Mouse (Mus musculus) midbrain, embryonic 15.5 days (tissue): ENCODE results near the gene Dcps. TPM values are rescaled to one million over a fixed set of nuclear protein-coding genes. Genes with fewer than 3 reads are reported as not detected.

Source experiments
- ATAC-seq: fragments of 200-750 bp; cut with Nextera tagmentation; replicated peaks from 2 replicates; pipeline ENCODE4 v1.8.0; 2017; ENCODE audit warnings: moderate TSS enrichment
- H3K27ac ChIP-seq: fragments of 300-500 bp; sonication (generic); 2 replicates; pipeline ENCODE4 v1.5.1; 2015; ENCODE audit warnings: mild to moderate bottlenecking, inconsistent platforms
- H3K27me3 ChIP-seq: fragments of 300-500 bp; sonication (generic); replicated peaks from 2 replicates; pipeline ENCODE4 v1.6.1; 2015; ENCODE audit warnings: inconsistent platforms
- H3K36me3 ChIP-seq: fragments of 300-500 bp; sonication (generic); replicated peaks from 2 replicates; pipeline ENCODE4 v1.6.1; 2015; ENCODE audit warnings: inconsistent platforms
- H3K4me1 ChIP-seq: fragments of 300-500 bp; sonication (generic); 2 replicates; pipeline ENCODE4 v1.6.1; 2015; ENCODE audit warnings: inconsistent platforms
- H3K4me2 ChIP-seq: fragments of 300-500 bp; sonication (generic); 2 replicates; pipeline ENCODE4 v1.6.1; 2015; ENCODE audit warnings: inconsistent platforms, mild to moderate bottlenecking, moderate library complexity
- H3K4me3 ChIP-seq: fragments of 300-500 bp; sonication (generic); 2 replicates; pipeline ENCODE4 v1.5.1; 2015; ENCODE audit warnings: mild to moderate bottlenecking, inconsistent platforms
- H3K9ac ChIP-seq: fragments of 300-500 bp; sonication (generic); 2 replicates; pipeline ENCODE4 v1.6.1; 2015; ENCODE audit warnings: mild to moderate bottlenecking, inconsistent platforms
- H3K9me3 ChIP-seq: fragments of 300-500 bp; sonication (generic); 2 replicates; pipeline ENCODE4 v1.6.1; 2016; ENCODE audit warnings: inconsistent platforms
- WGBS: fragments of 180-500 bp; shearing (Covaris S2); methylation state at CpG from one replicate; pipeline ENCODE4 v1.1.7; 2015; ENCODE audit warnings: mixed read lengths; 5-methylcytosine and 5-hydroxymethylcytosine counted together
- polyA plus RNA-seq: library from polyadenylated mRNA; unstranded; fragments of >200 nt; fragmentation: Nextera tagmentation; extraction: Ambion mirVana; gene quantifications from 2 replicates; pipeline ENCODE4 v1.2.1, GENCODE M21; 2015

Dcps gene
- polyA plus RNA-seq, result 80.3 and 81.2 TPM in 2 replicates

GRCm38 (mm10) chr9:35175251-35176123 is at the start of gene Dcps:
Gene Dcps, minus strand, starts transcription at chr9:35176061.
- Histone ChIP-seq H3K27ac (peak within 1 kb of the TSS; percentile 96), H3K36me3 (no peaks in the 10 kb centered on the region), H3K4me2 (peak within 1 kb of the TSS; percentile 78), H3K27me3 (no peaks in the 10 kb centered on the region), H3K4me1 (peaks cover 18% of the 10 kb centered on the region), H3K4me3 (peak within 1 kb of the TSS; percentile 68), H3K9me3 (no peaks in the 10 kb centered on the region), H3K9ac (peak within 1 kb of the TSS; percentile 59)
- 0% methylated on average over 38 of the region's 38 CpGs for WGBS
- peak; percentile 98 for ATAC-seq

- 92% methylated on average over 3 of the region's 3 CpGs for WGBS
- Histone ChIP-seq H3K4me1 (no peaks in the 10 kb centered on the region), H3K9ac (no peak overlapping the region), H3K27me3 (no peaks in the 10 kb centered on the region), H3K9me3 (no peaks in the 10 kb centered on the region), H3K4me2 (no peak overlapping the region), H3K36me3 (peaks cover 27% of the 10 kb centered on the region), H3K27ac (no peak overlapping the region), H3K4me3 (no peak overlapping the region)
- no peak for ATAC-seq
Observed at GRCm38 (mm10) chr9:35223466-35223865, 47.6 kb upstream of the Dcps start.

GRCm38 (mm10) chr9:35217963-35218362 is 42.1 kb upstream of the Dcps start:
- no peak overlapping the region for H3K27ac ChIP-seq
- no peaks in the 10 kb centered on the region for H3K27me3 ChIP-seq
- WGBS, result 84% methylated on average over 1 of the region's 1 CpGs
- H3K4me2 ChIP-seq, result no peak overlapping the region
- H3K9ac ChIP-seq, result no peak overlapping the region
- no peak for ATAC-seq
- no peak overlapping the region for H3K4me3 ChIP-seq
- H3K36me3 ChIP-seq, result peaks cover 57% of the 10 kb centered on the region
- no peaks in the 10 kb centered on the region for H3K9me3 ChIP-seq
- H3K4me1 ChIP-seq, result no peaks in the 10 kb centered on the region

- 36% methylated on average over 26 of the region's 26 CpGs for WGBS
- Histone ChIP-seq H3K36me3 (peaks cover 40% of the 10 kb centered on the region), H3K27ac (peak overlapping the region; percentile 96; the same call in 1 of the 2 replicates), H3K9ac (peak overlapping the region; percentile 70), H3K4me2 (peak overlapping the region; percentile 77), H3K27me3 (no peaks in the 10 kb centered on the region), H3K9me3 (no peaks in the 10 kb centered on the region), H3K4me1 (peaks cover 19% of the 10 kb centered on the region), H3K4me3 (peak overlapping the region; percentile 79)
- ATAC-seq, result no peak
Observed at GRCm38 (mm10) chr9:35211573-35212511, 36.0 kb upstream of the Dcps start.

- Histone ChIP-seq H3K4me2 (peak within 1 kb of the TSS; percentile 87), H3K36me3 (peaks cover 38% of the 10 kb centered on the region), H3K4me3 (peak within 1 kb of the TSS; percentile 79), H3K9me3 (no peaks in the 10 kb centered on the region), H3K27me3 (no peaks in the 10 kb centered on the region), H3K27ac (peak within 1 kb of the TSS; percentile 96), H3K9ac (peak within 1 kb of the TSS; percentile 82), H3K4me1 (peaks cover 19% of the 10 kb centered on the region)
- peak; percentile 100 for ATAC-seq
- WGBS, result under 1% methylated on average over 72 of the region's 72 CpGs
Observed at GRCm38 (mm10) chr9:35210542-35211474, 34.9 kb upstream of the Dcps start, which contains the start of gene Foxred1. Gene Foxred1, minus strand, starts transcription at chr9:35211055.

- H3K9ac ChIP-seq, result no peak overlapping the region
- H3K36me3 ChIP-seq, result peaks cover 14% of the 10 kb centered on the region
- H3K27me3 ChIP-seq, result no peaks in the 10 kb centered on the region
- no peaks in the 10 kb centered on the region for H3K9me3 ChIP-seq
- ATAC-seq, result no peak
- no peak overlapping the region for H3K4me2 ChIP-seq
- 98% methylated on average over 2 of the region's 2 CpGs for WGBS
- H3K4me3 ChIP-seq, result no peak overlapping the region
- no peak overlapping the region for H3K27ac ChIP-seq
- peaks cover 11% of the 10 kb centered on the region for H3K4me1 ChIP-seq
Observed at GRCm38 (mm10) chr9:35204421-35204820, 28.6 kb upstream of the Dcps start.

GRCm38 (mm10) chr9:35203536-35203935 is 27.7 kb upstream of the Dcps start:
- H3K9me3 ChIP-seq, result no peaks in the 10 kb centered on the region
- no peak for ATAC-seq
- H3K4me2 ChIP-seq, result no peak overlapping the region
- peaks cover 10% of the 10 kb centered on the region for H3K4me1 ChIP-seq
- H3K36me3 ChIP-seq, result peaks cover 14% of the 10 kb centered on the region
- no peaks in the 10 kb centered on the region for H3K27me3 ChIP-seq
- H3K9ac ChIP-seq, result no peak overlapping the region
- 73% methylated on average over 3 of the region's 3 CpGs for WGBS
- H3K27ac ChIP-seq, result no peak overlapping the region
- no peak overlapping the region for H3K4me3 ChIP-seq

GRCm38 (mm10) chr9:35200529-35201060 is 24.7 kb upstream of the Dcps start:
- peak overlapping the region; percentile 63 for H3K4me2 ChIP-seq
- H3K9ac ChIP-seq, result no peak overlapping the region
- H3K9me3 ChIP-seq, result no peaks in the 10 kb centered on the region
- H3K4me1 ChIP-seq, result peaks cover 10% of the 10 kb centered on the region
- H3K27ac ChIP-seq, result no peak overlapping the region
- 0 out of 2 replicates have a peak, but pooled peaks have one; percentile 44 for ATAC-seq
- 58% methylated on average over 9 of the region's 9 CpGs for WGBS
- H3K36me3 ChIP-seq, result no peaks in the 10 kb centered on the region
- H3K27me3 ChIP-seq, result no peaks in the 10 kb centered on the region
- H3K4me3 ChIP-seq, result peak overlapping the region; percentile 44

GRCm38 (mm10) chr9:35199772-35200471 is 24.1 kb upstream of the Dcps start, which contains the start of the genes Srpr and Tirap:
Gene Srpr, plus strand, starts transcription at chr9:35200175.
Gene Tirap, minus strand, starts transcription at chr9:35200291.
- no peak within 1 kb of the TSS for H3K27ac ChIP-seq
- ATAC-seq, result peak; percentile 90
- no peaks in the 10 kb centered on the region for H3K27me3 ChIP-seq
- no peaks in the 10 kb centered on the region for H3K36me3 ChIP-seq
- no peaks in the 10 kb centered on the region for H3K9me3 ChIP-seq
- H3K9ac ChIP-seq, result peak within 1 kb of the TSS; percentile 31
- peaks cover 10% of the 10 kb centered on the region for H3K4me1 ChIP-seq
- 0% methylated on average over 44 of the region's 44 CpGs for WGBS
- peak within 1 kb of the TSS; percentile 63 for H3K4me2 ChIP-seq
- H3K4me3 ChIP-seq, result peak within 1 kb of the TSS; percentile 44

GRCm38 (mm10) chr9:35198945-35199771 is 23.3 kb upstream of the Dcps start:
- Histone ChIP-seq H3K9ac (peak overlapping the region; percentile 31), H3K4me1 (peaks cover 10% of the 10 kb centered on the region), H3K27me3 (no peaks in the 10 kb centered on the region), H3K27ac (no peak overlapping the region), H3K36me3 (no peaks in the 10 kb centered on the region), H3K4me2 (peak overlapping the region; percentile 63), H3K9me3 (no peaks in the 10 kb centered on the region), H3K4me3 (peak overlapping the region; percentile 44)
- 25% methylated on average over 18 of the region's 18 CpGs for WGBS
- peak; percentile 65 for ATAC-seq
